Mouse (Mus musculus) lung, postnatal 0 days (tissue): ENCODE measurements around the gene Wasf2.
"Not testable (repeated sequence)": the region's sequence is repeated elsewhere in the genome, so short reads cannot be mapped to it uniquely, and the experiment has no call there.

Experiments used
- CTCF ChIP-seq: IDR thresholded peaks from 2 replicates; pipeline ENCODE4 v1.5.1; 2016; ENCODE audit warnings: antibody characterized with exemption, mild to moderate bottlenecking
- EP300 ChIP-seq: IDR thresholded peaks from 2 replicates; pipeline ENCODE4 v1.6.1; 2016; ENCODE audit warnings: antibody characterized with exemption, mild to moderate bottlenecking, control low read depth

DNA sequence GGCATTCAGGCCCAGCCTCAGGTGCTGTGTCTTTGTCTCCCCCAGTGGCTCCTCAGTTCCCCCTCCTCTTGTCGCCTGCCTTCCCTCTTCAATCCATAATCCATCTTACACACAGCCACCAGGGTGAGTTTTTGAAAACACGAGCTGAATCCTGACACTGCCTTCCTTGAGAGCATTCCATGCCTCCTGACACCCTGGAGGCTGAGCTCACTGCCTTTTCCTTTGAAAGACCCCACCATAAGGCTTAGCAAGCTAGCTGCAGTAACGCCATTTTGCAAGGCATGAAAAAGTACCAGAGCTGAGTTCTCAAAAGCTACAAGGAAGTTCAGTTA, 34.6 kb upstream of the Wasf2 start:
- peak; percentile 39; the same call in 1 of the 2 replicates for TF ChIP-seq CTCF
- TF ChIP-seq EP300: not testable (repeated sequence)
